Mouse (Mus musculus) forebrain, embryonic 10.5 days (tissue): ENCODE measurements around the gene Apoh. TPM values are rescaled to one million over a fixed set of nuclear protein-coding genes. Genes with fewer than 3 reads are reported as not detected.

Experiments used
- DNase-seq: peaks from one replicate; pipeline ENCODE4 v3.0.0-alpha.2; 2017; ENCODE audit warnings: low spot score; ENCODE audit errors: extremely low spot score
- H3K27ac ChIP-seq: fragments of 300-500 bp; sonication (generic); 2 replicates; pipeline ENCODE4 v1.5.1; 2016; ENCODE audit warnings: mild to moderate bottlenecking
- H3K27me3 ChIP-seq: fragments of 300-500 bp; sonication (generic); 2 replicates; pipeline ENCODE4 v1.6.1; 2016; ENCODE audit warnings: mild to moderate bottlenecking; ENCODE audit not compliant: poor library complexity, severe bottlenecking
- H3K36me3 ChIP-seq: fragments of 300-500 bp; sonication (generic); replicated peaks from 2 replicates; pipeline ENCODE4 v1.6.1; 2016; ENCODE audit warnings: mild to moderate bottlenecking, moderate library complexity
- H3K4me1 ChIP-seq: fragments of 300-500 bp; sonication (generic); 2 replicates; pipeline ENCODE4 v1.6.1; 2016
- H3K4me3 ChIP-seq: fragments of 300-500 bp; sonication (generic); 2 replicates; pipeline ENCODE4 v1.5.1; 2016; ENCODE audit warnings: mild to moderate bottlenecking, moderate library complexity
- H3K9me3 ChIP-seq: fragments of 300-500 bp; sonication (generic); 2 replicates; pipeline ENCODE4 v1.6.1; 2016; ENCODE audit warnings: mild to moderate bottlenecking, moderate library complexity
- WGBS: fragments of 180-500 bp; shearing (Covaris S2); methylation state at CpG from one replicate; pipeline ENCODE4 v1.1.7; 2016; 5-methylcytosine and 5-hydroxymethylcytosine counted together
- polyA plus RNA-seq: library from polyadenylated mRNA; unstranded; fragments of >200 nt; fragmentation: Nextera tagmentation; extraction: Ambion mirVana; gene quantifications from 2 replicates; pipeline ENCODE4 v1.2.1, GENCODE M21; 2016

The Apoh gene
- polyA plus RNA-seq, 1 experiment from 2014 or later: not detected

- Histone ChIP-seq H3K9me3 (no peaks in the 10 kb centered on the region), H3K4me1 (peaks cover 11% of the 10 kb centered on the region; the same call in 1 of the 2 replicates), H3K27me3 (peaks cover 5% of the 10 kb centered on the region; the same call in 1 of the 2 replicates), H3K36me3 (no peaks in the 10 kb centered on the region), H3K27ac (no peak overlapping the region), H3K4me3 (no peak overlapping the region)
- no peak for DNase-seq
- WGBS: 90% methylated on average over 4 of the region's 4 CpGs
Measured at GRCm38 (mm10) chr11:108335536-108335935, 7.6 kb upstream of the Apoh start.

- Histone ChIP-seq H3K4me1 (peaks cover 11% of the 10 kb centered on the region; the same call in 1 of the 2 replicates), H3K36me3 (no peaks in the 10 kb centered on the region), H3K9me3 (no peaks in the 10 kb centered on the region), H3K27me3 (peaks cover 14% of the 10 kb centered on the region), H3K27ac (no peak overlapping the region), H3K4me3 (no peak overlapping the region)
- no peak for DNase-seq
- WGBS: 61% methylated on average over 5 of the region's 5 CpGs
Measured at GRCm38 (mm10) chr11:108336445-108336844, 6.7 kb upstream of the Apoh start.

GRCm38 (mm10) chr11:108340293-108340692, 2.9 kb upstream of the Apoh start:
- no peaks in the 10 kb centered on the region for H3K9me3 ChIP-seq
- no peak for DNase-seq
- WGBS: 92% methylated on average over 4 of the region's 4 CpGs
- peaks cover 34% of the 10 kb centered on the region for H3K4me1 ChIP-seq
- no peak overlapping the region for H3K4me3 ChIP-seq
- H3K36me3 ChIP-seq: no peaks in the 10 kb centered on the region
- H3K27me3 ChIP-seq: peaks cover 43% of the 10 kb centered on the region
- H3K27ac ChIP-seq: no peak overlapping the region

GRCm38 (mm10) chr11:108341783-108342182, 1.4 kb upstream of the Apoh start:
- DNase-seq: no peak
- Histone ChIP-seq H3K27me3 (peaks cover 53% of the 10 kb centered on the region), H3K9me3 (no peaks in the 10 kb centered on the region), H3K4me3 (peak overlapping the region; percentile 87; the same call in 1 of the 2 replicates), H3K4me1 (peaks cover 34% of the 10 kb centered on the region), H3K27ac (no peak overlapping the region), H3K36me3 (no peaks in the 10 kb centered on the region)
- WGBS: 47% methylated on average over 8 of the region's 8 CpGs

GRCm38 (mm10) chr11:108343789-108344462, 772 bp downstream of the Apoh start, which contains the start of gene Prkca:
TSS of gene Prkca (minus strand) at chr11:108343928.
- Histone ChIP-seq H3K27me3 (peaks cover 53% of the 10 kb centered on the region), H3K4me3 (peak within 1 kb of the TSS; percentile 87), H3K4me1 (peaks cover 34% of the 10 kb centered on the region), H3K27ac (peak within 1 kb of the TSS; percentile 90), H3K9me3 (no peaks in the 10 kb centered on the region), H3K36me3 (no peaks in the 10 kb centered on the region)
- under 1% methylated on average over 61 of the region's 63 CpGs for WGBS
- DNase-seq: peak; percentile 90

- peaks cover 58% of the 10 kb centered on the region for H3K27me3 ChIP-seq
- 57% methylated on average over 8 of the region's 8 CpGs for WGBS
- H3K9me3 ChIP-seq: no peaks in the 10 kb centered on the region
- no peaks in the 10 kb centered on the region for H3K36me3 ChIP-seq
- H3K4me3 ChIP-seq: peak overlapping the region; percentile 87
- DNase-seq: no peak
- no peak overlapping the region for H3K27ac ChIP-seq
- peaks cover 34% of the 10 kb centered on the region for H3K4me1 ChIP-seq
Measured at GRCm38 (mm10) chr11:108344759-108345158, 1.6 kb downstream of the Apoh start.

- WGBS: 85% methylated on average over 2 of the region's 2 CpGs
- H3K4me3 ChIP-seq: no peak overlapping the region
- H3K36me3 ChIP-seq: no peaks in the 10 kb centered on the region
- H3K9me3 ChIP-seq: no peaks in the 10 kb centered on the region
- H3K27ac ChIP-seq: no peak overlapping the region
- DNase-seq: no peak
- peaks cover 38% of the 10 kb centered on the region for H3K4me1 ChIP-seq
- H3K27me3 ChIP-seq: peaks cover 58% of the 10 kb centered on the region
Measured at GRCm38 (mm10) chr11:108345321-108345720, 2.2 kb downstream of the Apoh start.

GRCm38 (mm10) chr11:108350799-108351198, 7.6 kb downstream of the Apoh start:
- H3K4me1 ChIP-seq: peaks cover 8% of the 10 kb centered on the region; the same call in 1 of the 2 replicates
- H3K27ac ChIP-seq: no peak overlapping the region
- H3K9me3 ChIP-seq: no peaks in the 10 kb centered on the region
- no peak overlapping the region for H3K4me3 ChIP-seq
- WGBS: 88% methylated on average over 4 of the region's 4 CpGs
- no peaks in the 10 kb centered on the region for H3K36me3 ChIP-seq
- DNase-seq: no peak
- H3K27me3 ChIP-seq: peaks cover 12% of the 10 kb centered on the region

- Histone ChIP-seq H3K9me3 (no peaks in the 10 kb centered on the region), H3K27me3 (0 out of 2 replicates have a peak, but pooled peaks cover 5% of the 10 kb centered on the region), H3K36me3 (no peaks in the 10 kb centered on the region), H3K27ac (no peak overlapping the region), H3K4me1 (peaks cover 8% of the 10 kb centered on the region; the same call in 1 of the 2 replicates), H3K4me3 (no peak overlapping the region)
- DNase-seq: no peak
- 94% methylated on average over 10 of the region's 10 CpGs for WGBS
Measured at GRCm38 (mm10) chr11:108352842-108353388, 9.8 kb downstream of the Apoh start.

GRCm38 (mm10) chr11:108356020-108356419, 12.9 kb downstream of the Apoh start:
- WGBS: 86% methylated on average over 4 of the region's 4 CpGs
- Histone ChIP-seq H3K9me3 (no peaks in the 10 kb centered on the region), H3K4me3 (no peak overlapping the region)

GRCm38 (mm10) chr11:108358911-108359310, 15.8 kb downstream of the Apoh start:
- Histone ChIP-seq H3K4me3 (no peak overlapping the region), H3K27ac (no peak overlapping the region), H3K27me3 (no peaks in the 10 kb centered on the region), H3K36me3 (no peaks in the 10 kb centered on the region), H3K9me3 (no peaks in the 10 kb centered on the region), H3K4me1 (no peaks in the 10 kb centered on the region)
- 90% methylated on average over 6 of the region's 6 CpGs for WGBS
- no peak for DNase-seq

More at GRCm38 (mm10) chr11:108356020-108356419, 12.9 kb downstream of the Apoh start:
- no peak for DNase-seq
- no peak overlapping the region for H3K27ac ChIP-seq
- H3K4me1 ChIP-seq: no peaks in the 10 kb centered on the region
- no peaks in the 10 kb centered on the region for H3K36me3 ChIP-seq
- H3K27me3 ChIP-seq: no peaks in the 10 kb centered on the region

- Histone ChIP-seq H3K9me3 (no peaks in the 10 kb centered on the region), H3K4me1 (peaks cover 5% of the 10 kb centered on the region; the same call in 1 of the 2 replicates), H3K27ac (no peak overlapping the region), H3K27me3 (no peaks in the 10 kb centered on the region; the same call in 1 of the 2 replicates), H3K4me3 (no peak overlapping the region), H3K36me3 (no peaks in the 10 kb centered on the region)
- DNase-seq: no peak
- WGBS: 80% methylated on average over 4 of the region's 4 CpGs
Measured at GRCm38 (mm10) chr11:108360983-108361382, 17.8 kb downstream of the Apoh start.

GRCm38 (mm10) chr11:108362965-108363364, 19.8 kb downstream of the Apoh start:
- no peaks in the 10 kb centered on the region for H3K9me3 ChIP-seq
- WGBS: 89% methylated on average over 5 of the region's 5 CpGs
- H3K27me3 ChIP-seq: no peaks in the 10 kb centered on the region; the same call in 1 of the 2 replicates
- no peak overlapping the region for H3K4me3 ChIP-seq
- H3K36me3 ChIP-seq: no peaks in the 10 kb centered on the region
- peaks cover 5% of the 10 kb centered on the region; the same call in 1 of the 2 replicates for H3K4me1 ChIP-seq
- H3K27ac ChIP-seq: no peak overlapping the region
- DNase-seq: no peak
